Mouse (Mus musculus) spleen, postnatal 36 days (tissue): ENCODE measurements around the gene Adipoq.
"Not testable (repeated sequence)": the region's sequence is repeated elsewhere in the genome, so short reads cannot be mapped to it uniquely, and the experiment has no call there.

Source experiments
- DNase-seq, 2 experiments: peaks; one replicate each; pipeline ENCODE4 v3.0.0; 2022; ENCODE audit warnings: low spot score in 2 of 2, mixed read lengths in 1 of 2

The Adipoq gene

DNA sequence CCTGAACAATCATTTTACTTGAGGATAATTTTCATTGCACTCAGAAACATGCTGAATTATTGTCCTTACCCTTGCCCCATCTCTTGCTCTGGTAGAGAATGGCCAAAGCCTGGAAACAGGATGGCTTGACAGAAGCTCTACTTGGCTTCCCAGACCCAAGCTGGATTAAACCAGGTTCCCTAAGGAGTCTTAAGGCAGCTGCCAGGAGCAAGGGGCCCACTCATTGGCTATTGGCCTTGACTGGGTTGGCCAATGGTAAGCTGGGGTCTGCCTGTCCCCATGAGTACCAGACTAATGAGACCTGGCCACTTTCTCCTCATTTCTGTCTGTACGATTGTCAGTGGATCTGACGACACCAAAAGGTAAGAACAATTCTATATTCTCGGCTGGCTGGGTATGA lies at the start of gene Adipoq:
Gene Adipoq (plus strand): TSS at position 257 of the 400 bp plus-strand sequence.
- no peak for DNase-seq

DNA sequence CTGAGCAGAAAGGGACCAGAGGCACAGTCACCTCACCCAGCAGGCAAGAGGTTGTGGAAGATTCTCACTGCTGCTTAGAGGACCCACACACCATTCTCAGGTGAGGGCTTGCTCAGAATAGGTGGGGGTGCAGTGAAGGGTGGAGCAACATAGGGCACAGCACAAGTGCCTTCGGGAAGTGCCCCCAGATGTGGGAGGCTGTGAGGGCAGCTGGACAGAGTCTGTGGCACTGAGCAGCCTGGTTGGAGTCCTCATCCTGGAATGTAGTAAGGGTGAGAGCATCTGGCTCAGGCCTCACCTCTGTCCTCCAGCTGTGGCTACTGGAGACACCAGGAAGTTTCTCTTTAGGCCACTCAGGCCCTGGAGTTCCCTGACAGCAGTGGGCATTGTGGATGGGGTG lies 49.5 kb upstream of the Adipoq start:
- not testable (repeated sequence) for DNase-seq

DNA sequence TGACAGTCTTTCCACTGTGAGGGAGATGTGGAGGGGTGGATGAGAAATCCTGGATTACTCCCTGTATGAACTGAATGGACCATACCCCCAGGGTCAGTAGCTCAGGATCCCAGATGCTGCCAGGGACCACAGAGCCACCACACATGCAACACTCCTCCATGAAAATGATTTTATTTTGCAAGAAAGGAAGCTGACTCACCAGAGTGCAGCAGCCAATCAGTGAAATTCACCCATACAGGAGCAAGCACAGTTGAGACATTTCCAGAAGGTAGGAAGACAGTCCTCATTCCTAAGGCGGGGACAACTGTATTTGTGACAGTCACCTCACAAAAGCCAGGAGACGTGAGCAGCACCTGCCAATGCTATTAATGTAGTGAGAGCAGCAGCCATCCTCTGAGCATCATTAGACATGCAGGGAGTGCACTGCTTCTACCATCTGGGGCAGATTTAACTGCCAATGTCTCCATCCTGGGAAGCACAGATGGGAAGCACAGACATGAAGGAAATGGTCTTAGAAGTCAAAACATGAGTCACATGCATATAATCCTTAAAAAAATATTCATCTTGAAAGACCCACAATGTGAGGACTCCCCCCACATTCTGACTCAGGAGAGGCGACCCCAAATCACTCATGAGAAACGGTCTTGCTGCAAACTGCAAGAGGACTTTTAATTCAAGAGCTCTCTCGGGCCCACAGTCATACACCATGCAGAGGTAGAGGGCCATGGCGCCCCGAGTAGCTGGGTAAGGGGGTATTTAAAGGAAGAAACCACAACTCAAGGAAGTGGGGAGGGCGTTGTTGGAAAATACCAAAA lies 48.8 kb upstream of the Adipoq start:
- not testable (repeated sequence) for DNase-seq

- not testable (repeated sequence) for DNase-seq
Observed at GRCm38 (mm10) chr16:23098105-23098452, 48.3 kb upstream of the Adipoq start.

GRCm38 (mm10) chr16:23099632-23100031 lies 46.7 kb upstream of the Adipoq start:
- no peak for DNase-seq

DNA sequence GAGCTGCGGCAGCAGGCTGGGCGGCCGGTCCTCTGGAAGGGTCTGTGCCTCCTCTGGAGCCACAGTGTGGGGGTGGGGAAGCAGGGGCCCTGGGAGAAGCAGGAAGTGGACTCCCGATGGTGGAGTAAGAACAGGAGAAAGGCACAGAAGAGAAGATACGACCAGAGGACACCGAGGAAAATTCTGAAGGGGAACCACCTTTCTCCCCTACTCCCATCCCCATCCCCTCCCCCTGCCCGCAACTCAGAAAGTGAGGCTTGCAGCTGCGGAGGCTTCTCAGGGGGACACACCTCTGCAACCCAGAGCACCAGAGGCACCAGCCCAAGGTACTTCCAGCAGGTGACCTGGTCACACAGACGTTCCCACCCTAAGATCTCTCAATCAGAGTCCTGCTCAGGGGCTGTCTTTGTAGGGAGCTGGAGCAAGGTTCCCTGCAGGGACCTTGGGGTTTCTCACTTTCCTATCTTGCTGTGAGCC lies 46.2 kb upstream of the Adipoq start:
- DNase-seq: no peak

DNA sequence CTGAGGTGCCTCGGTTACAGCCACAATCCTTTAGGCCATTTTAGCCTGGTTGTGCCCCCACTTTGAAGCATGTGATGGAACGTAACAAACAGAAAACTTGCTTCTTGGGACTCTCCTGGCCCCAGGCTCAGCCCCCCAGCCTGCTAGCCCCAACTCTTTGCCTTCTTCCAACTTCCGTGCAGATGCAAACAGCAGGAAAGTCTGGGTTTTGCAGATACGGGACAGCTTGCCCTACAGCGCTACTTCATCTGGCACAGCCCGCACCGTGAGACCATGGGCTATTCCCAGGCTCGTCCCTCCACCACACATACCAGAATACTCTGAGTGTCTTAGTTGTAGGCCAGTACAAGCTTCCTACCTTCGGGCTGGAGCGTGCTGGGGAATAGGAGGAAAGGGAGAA lies 45.7 kb upstream of the Adipoq start:
- no peak for DNase-seq

DNA sequence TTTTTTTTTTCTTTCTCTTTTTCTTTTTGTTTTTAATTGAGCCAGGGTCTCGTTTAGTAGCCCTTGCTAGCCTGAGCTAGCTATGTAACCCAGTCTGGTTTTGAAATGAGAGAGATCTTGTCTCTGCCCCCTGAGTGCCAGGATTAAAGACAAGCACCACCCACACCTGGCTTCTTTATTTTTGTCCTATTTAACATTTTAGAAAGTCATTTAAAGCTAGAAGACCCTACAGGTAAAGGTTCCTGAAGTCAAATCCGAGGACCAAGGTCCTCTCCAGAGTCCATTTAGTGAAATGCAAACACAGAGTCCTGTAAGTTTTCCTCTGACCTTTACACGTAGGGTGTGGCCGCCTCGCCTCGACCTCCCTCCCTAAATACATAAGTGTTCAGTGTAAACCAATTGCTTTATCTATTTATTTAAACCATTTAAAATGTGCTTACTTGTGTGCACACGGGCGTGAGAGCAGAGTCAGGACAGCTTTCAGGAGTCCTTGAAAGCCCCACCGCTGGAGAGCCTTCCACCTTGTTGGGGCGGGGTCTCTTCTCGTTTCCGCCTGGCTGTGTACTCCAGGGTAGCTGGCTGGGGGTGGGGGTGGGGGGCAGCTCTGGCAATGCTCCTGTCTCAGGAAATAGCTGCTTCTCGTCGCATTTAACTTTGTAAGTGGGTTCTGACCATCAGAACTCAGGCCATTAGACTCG lies 43.8 kb upstream of the Adipoq start:
- DNase-seq: peak in 1 of 2 experiments; percentile 17

DNA sequence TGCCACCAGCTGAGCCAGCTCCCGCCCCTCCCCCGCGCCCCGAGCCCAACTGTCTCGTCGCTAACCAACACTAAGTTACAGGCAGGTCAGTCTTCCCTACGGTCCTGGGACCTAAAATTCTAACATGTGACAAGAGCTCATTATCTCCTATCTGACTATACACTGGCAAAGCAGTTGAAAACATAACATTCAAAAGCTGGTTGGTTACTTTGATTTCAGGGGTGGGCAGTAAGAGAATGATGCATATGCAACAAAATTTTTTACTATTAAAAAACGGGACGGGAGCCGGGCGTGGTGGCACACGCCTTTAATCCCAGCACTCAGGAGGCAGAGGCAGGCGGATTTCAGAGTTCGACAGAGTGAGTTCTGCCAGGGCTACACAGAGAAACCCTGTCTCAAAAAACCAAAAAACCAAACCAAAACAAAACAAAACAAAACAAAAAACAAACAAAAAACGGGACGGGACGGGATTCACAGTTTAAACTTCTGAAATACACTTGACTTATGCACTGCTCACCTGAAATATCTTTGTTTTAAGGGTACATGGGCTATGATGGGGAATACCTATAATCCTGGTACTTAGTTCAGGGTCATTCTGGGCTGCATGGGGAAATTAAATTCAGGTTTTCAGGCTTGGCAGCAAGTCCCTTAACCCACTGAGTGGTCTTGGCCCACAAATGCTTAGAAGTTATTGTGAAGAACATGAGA lies 43.1 kb upstream of the Adipoq start:
- no peak for DNase-seq

- no peak for DNase-seq
Observed at GRCm38 (mm10) chr16:23103841-23104240, 42.5 kb upstream of the Adipoq start.

DNA sequence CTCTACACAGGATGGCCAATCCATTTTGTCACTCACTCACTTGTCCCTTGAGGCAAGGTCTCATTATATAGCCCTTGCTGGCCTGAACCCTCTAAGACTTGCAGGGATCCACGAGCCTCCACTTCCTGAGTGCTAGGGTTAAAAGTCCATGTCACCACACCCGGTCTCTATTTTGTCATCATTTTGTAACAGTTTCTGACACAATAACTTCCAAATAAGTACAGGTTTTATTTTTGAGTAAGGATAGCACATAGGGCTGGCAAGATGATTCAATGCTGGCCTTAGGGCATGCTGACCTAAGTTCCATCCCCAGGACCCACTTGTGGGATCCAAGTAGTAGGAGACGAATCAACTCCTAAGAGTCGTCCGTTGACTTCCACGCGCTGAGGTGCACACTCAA lies 40.2 kb upstream of the Adipoq start:
- no peak for DNase-seq

DNA sequence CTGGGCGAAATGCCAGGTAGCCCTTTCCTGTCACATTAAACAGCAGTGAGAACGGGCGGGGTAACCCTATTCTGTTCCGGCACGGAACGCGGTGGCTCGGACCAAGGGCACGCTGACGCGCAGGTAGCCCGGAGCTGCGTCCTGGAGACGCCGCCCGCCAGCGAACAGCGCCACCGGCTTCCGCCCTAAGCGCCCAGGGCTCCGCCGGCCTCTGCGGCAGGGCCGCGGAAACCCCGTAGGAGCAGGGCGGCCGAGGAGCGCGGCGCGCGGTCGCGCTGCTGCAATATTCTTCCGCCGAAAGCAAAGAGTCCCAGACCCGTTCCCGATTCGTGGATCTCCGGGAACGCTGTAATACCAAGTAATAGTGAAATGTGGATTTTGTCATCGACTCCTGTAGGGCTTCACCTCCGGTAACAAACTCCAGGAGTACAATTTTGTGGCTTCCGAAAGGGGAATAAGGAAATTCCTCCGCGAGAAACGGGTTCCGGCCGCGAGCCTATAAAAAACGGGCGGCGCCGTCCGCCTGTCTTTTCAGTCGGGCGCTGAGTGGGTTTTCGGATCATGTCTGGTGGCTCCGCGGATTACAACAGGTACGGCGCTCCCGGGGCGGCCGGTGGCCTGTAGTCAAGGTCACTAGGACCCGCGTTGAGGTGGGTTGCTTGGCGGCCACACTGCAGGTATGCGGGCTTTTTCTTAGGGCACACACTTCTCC lies 38.9 kb upstream of the Adipoq start, which contains the start of gene Eif4a2:
Gene Eif4a2 (plus strand): TSS at position 214 of the 712 bp plus-strand sequence.
- peak; percentile 93 to 94 for DNase-seq

GRCm38 (mm10) chr16:23107946-23108759 lies 38.2 kb upstream of the Adipoq start:
- DNase-seq: peak; percentile 81 to 82

DNA sequence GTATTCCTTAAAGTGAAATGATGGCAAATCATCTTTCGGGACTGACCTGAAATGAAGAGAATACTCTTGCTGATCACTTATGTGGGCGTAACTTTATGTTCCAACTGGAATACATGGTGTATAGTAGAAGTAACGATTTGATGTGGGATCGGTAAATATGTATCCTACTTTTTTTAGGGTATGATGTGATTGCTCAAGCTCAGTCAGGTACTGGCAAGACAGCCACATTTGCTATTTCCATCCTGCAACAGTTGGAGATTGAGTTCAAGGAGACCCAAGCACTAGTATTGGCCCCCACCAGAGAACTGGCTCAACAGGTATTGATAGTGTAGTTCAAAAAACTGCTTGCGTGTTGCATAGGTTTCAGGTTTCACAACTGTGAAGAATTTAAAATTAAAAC lies 37.4 kb upstream of the Adipoq start:
- no peak for DNase-seq

GRCm38 (mm10) chr16:23109350-23110280 lies 36.7 kb upstream of the Adipoq start:
- DNase-seq: no peak

DNA sequence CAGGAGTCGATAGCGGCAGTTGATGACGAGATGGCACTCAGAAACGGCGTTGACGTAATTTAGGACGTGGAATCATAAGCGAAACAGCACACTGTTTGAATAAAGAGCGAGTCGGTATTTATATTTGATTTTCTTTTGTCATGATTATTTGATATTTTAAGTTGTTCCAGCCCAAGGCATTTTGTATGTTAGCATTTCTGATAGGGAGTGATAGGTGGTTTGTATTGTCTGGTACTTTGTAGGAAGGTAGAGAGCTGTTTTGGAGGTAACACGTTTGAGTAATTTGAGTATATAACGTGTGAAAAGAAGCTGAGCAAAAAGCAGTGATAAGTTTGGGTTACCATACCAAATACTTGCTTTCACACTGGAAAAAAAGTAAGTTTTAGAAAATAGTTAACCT lies 34.0 kb upstream of the Adipoq start:
- DNase-seq: no peak

DNA sequence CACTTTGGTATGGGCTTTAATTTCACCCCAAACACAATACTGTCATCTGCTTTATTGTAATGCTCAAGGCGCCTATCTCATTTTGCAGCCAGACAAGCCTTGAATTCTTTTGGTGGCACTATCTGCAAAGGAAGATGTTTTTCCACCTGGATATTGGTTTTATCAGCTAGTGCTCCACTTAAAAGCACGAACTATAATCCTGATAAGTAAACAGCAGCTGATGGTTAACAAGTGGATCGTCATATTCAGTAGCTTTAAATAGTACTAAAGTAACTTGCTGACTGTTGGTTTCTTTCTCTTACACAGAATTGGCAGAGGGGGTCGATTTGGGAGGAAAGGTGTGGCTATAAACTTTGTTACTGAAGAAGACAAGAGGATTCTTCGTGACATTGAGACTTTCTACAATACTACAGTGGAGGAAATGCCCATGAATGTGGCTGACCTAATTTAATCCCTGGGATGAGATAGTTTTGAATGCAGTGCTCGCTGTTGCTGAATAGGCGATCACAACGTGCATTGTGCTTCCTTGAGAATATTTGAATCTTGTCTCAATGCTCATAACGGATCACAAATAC lies 33.4 kb upstream of the Adipoq start:
- DNase-seq: no peak

DNA sequence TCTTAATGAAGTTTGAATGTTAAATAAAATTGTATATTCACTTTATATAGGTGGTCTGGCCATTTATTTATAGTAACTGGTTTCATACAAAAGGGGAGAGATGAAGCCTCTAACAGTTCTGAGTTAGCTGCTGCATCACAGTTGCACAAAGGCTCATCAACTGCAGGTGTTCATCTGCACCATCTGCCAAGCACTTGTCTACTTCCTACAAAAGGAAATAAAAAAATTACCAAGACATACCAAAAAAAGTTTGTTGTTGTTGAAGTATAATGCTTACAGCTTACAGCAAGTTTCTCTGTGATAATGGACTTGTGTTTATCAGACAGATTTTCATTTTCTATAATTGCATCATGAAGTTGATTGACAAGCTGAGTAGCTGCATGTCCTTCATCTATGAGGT lies 32.4 kb upstream of the Adipoq start:
- no peak for DNase-seq
